Mouse (Mus musculus) liver, adult 2 months (tissue): Measurements from ENCODE around the gene Prickle3. TPM values are rescaled to one million over a fixed set of nuclear protein-coding genes. Genes with fewer than 3 reads are reported as not detected.
A peak's percentile ranks its signal among the peaks of the same experiment; 100 is the strongest.
"Not testable (repeated sequence)": the region's sequence is repeated elsewhere in the genome, so short reads cannot be mapped to it uniquely, and the experiment has no call there.

Experiments
- DNase-seq: peaks from one replicate; pipeline ENCODE4 v3.0.0-alpha.2; 2011; ENCODE audit warnings: low read depth, low spot score; ENCODE audit errors: extremely low read depth
- H3K27ac ChIP-seq: fragments of 200-500 bp; replicated peaks from 2 replicates; pipeline ENCODE4 v1.5.1; 2012; ENCODE audit warnings: low read depth, mild to moderate bottlenecking, control low read depth, inconsistent platforms, low read length; ENCODE audit not compliant: insufficient read depth
- H3K27me3 ChIP-seq: fragments of 200-500 bp; 2 replicates; pipeline ENCODE4 v1.6.1; 2012; ENCODE audit warnings: mild to moderate bottlenecking, moderate library complexity, low read length, inconsistent platforms; ENCODE audit not compliant: control insufficient read depth, insufficient read depth
- H3K36me3 ChIP-seq: fragments of 200-500 bp; 2 replicates; pipeline ENCODE4 v1.6.1; 2012; ENCODE audit warnings: low read length, inconsistent platforms; ENCODE audit not compliant: control insufficient read depth, insufficient read depth
- H3K4me1 ChIP-seq: fragments of 200-500 bp; 2 replicates; pipeline ENCODE4 v1.6.1; 2011; ENCODE audit warnings: low read length; ENCODE audit not compliant: control insufficient read depth, insufficient read depth
- H3K4me3 ChIP-seq: fragments of 200-500 bp; 2 replicates; pipeline ENCODE4 v1.5.1; 2011; ENCODE audit warnings: low read depth, mild to moderate bottlenecking, control low read depth, low read length, moderate library complexity; ENCODE audit not compliant: insufficient read depth
- H3K79me2 ChIP-seq: fragments of 200-500 bp; 2 replicates; pipeline ENCODE4 v1.6.1; 2012; ENCODE audit warnings: inconsistent platforms, mild to moderate bottlenecking, low read length, moderate library complexity; ENCODE audit not compliant: control insufficient read depth, insufficient read depth
- H3K9ac ChIP-seq: fragments of 200-500 bp; 2 replicates; pipeline ENCODE4 v1.6.1; 2012; ENCODE audit warnings: low read depth, mild to moderate bottlenecking, control low read depth, inconsistent platforms, low read length
- CTCF ChIP-seq: fragments of 200-500 bp; IDR thresholded peaks from 2 replicates; pipeline ENCODE4 v1.5.1; 2011; ENCODE audit warnings: low read depth, low read length, control low read depth
- POLR2A ChIP-seq: fragments of 200-500 bp; IDR thresholded peaks from 2 replicates; pipeline ENCODE4 v1.6.1; 2011; ENCODE audit warnings: low read length, control low read depth; ENCODE audit not compliant: insufficient read depth; ENCODE audit errors: extremely low read depth
- WGBS: fragments of 180-500 bp; shearing (Covaris S2); methylation state at CpG from one replicate; pipeline ENCODE4 v1.1.7; 2018; 5-methylcytosine and 5-hydroxymethylcytosine counted together
- polyA plus RNA-seq: library from polyadenylated mRNA; depleted of rRNA; stranded (reverse); fragments of >200 nt; gene quantifications from 2 replicates; pipeline ENCODE4 v1.2.3, GENCODE M21; 2012; rRNA removed
- total RNA-seq: library from RNA; depleted of rRNA; stranded (reverse); fragments of >200 nt; gene quantifications from 2 replicates; pipeline ENCODE4 v1.2.3, GENCODE M21; 2014; rRNA removed

Gene Prickle3
- total and polyA plus RNA-seq, 2 experiments: 2.0 to 6.8 TPM

DNA sequence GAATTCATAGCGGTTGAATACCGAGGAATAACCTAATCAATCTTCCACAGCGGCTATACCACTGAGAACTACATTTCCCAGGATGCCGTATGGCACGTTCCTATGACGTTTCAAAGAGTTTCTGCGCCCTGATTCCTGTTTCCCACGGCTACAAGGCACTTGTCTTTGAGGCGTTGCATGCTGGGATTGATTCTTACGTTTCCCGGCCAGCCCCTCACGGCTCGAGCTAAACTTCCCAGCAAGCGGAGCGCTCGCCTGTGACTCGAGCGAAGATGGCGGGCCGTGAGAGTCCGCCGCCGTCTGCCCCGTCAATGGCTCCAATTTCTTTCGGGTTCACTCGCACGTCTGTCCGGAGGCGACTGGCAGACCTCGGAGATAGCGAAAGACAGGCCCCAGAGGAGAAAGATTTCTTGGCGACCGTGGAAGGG, 39.9 kb downstream of the Prickle3 start, which contains the start of gene Gpkow:
Gpkow (plus strand) TSS at position 178 of the 428 bp plus-strand sequence.
- peak within 1 kb of the TSS; percentile 92 for H3K4me3 ChIP-seq
- no peaks in the 10 kb centered on the region; the same call in 1 of the 2 replicates for H3K4me1 ChIP-seq
- WGBS: under 1% methylated on average over 33 of the region's 33 CpGs
- H3K79me2 ChIP-seq: peaks cover 2% of the 10 kb centered on the region; the same call in 1 of the 2 replicates
- H3K36me3 ChIP-seq: peaks cover 9% of the 10 kb centered on the region; the same call in 1 of the 2 replicates
- TF ChIP-seq POLR2A (peak; percentile 69), CTCF (no peak)
- H3K27me3 ChIP-seq: no peaks in the 10 kb centered on the region
- DNase-seq: peak; percentile 93
- H3K27ac ChIP-seq: peak within 1 kb of the TSS; percentile 68
- H3K9ac ChIP-seq: peak within 1 kb of the TSS; percentile 83

GRCm38 (mm10) chrX:7713764-7714134, 56.7 kb downstream of the Prickle3 start:
- not testable (repeated sequence) for H3K79me2 ChIP-seq, H3K4me1 ChIP-seq, H3K36me3 ChIP-seq, H3K27me3 ChIP-seq, DNase-seq
- 6% methylated on average over 6 of the region's 12 CpGs for WGBS
- Histone ChIP-seq H3K9ac (peak overlapping the region; percentile 57; the same call in 1 of the 2 replicates), H3K4me3 (peak overlapping the region; percentile 53), H3K27ac (peak overlapping the region; percentile 65; the same call in 1 of the 2 replicates)

GRCm38 (mm10) chrX:7714135-7714899, 57.3 kb downstream of the Prickle3 start, which contains the start of gene Wdr45:
Gene Wdr45, plus strand, starts transcription at chrX:7714333.
- H3K4me1 ChIP-seq, H3K36me3 ChIP-seq, H3K79me2 ChIP-seq, H3K27me3 ChIP-seq: not testable (repeated sequence)
- peak within 1 kb of the TSS; percentile 83 for H3K9ac ChIP-seq
- DNase-seq: peak; percentile 89
- peak within 1 kb of the TSS; percentile 53 for H3K4me3 ChIP-seq
- under 1% methylated on average over 24 of the region's 60 CpGs for WGBS
- H3K27ac ChIP-seq: peak within 1 kb of the TSS; percentile 82

DNA sequence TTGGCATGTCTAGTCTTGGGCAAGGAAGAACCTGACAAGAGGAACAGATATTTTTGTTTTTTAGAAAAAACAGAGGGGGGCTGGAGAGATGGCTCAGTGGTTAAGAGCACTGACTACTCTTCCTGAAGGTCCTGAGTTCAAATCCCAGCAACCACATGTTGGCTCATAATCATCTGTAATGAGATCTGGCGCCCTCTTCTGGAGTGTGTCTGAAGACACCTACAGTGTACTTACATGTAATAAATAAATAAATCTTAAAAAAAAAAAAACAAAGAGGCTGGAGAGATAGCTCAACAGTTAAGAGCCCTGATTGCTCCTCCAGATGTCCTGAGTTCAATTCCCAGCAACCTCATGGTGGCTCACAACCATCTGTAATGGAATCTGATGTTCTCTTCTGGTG, 59.0 kb downstream of the Prickle3 start:
- H3K9ac ChIP-seq, H3K36me3 ChIP-seq, DNase-seq, H3K27ac ChIP-seq, H3K79me2 ChIP-seq, H3K27me3 ChIP-seq, H3K4me1 ChIP-seq, H3K4me3 ChIP-seq: not testable (repeated sequence)
- WGBS: 80% methylated on average over 1 of the region's 1 CpGs

Other genes with a start within 250 kb of the Prickle3 start
- not detected in 2 replicates for gene Foxp3, start 83.6 kb upstream of the Prickle3 start, total RNA-seq
- 0.07 TPM in 1 of 2 replicates, not detected in the other for gene Foxp3, start 83.6 kb upstream of the Prickle3 start, polyA plus RNA-seq
- 0.74 and 0.81 TPM in 2 replicates for gene Ppp1r3f, start 83.0 kb upstream of the Prickle3 start, total RNA-seq
- gene Ppp1r3f, start 83.0 kb upstream of the Prickle3 start, polyA plus RNA-seq: 0.50 and 0.80 TPM in 2 replicates
- gene Ccdc22, start 51.7 kb upstream of the Prickle3 start, total RNA-seq: 9.1 and 13.2 TPM in 2 replicates
- 10.8 and 12.3 TPM in 2 replicates for gene Ccdc22, start 51.7 kb upstream of the Prickle3 start, polyA plus RNA-seq
- gene Cacna1f, start 50.2 kb upstream of the Prickle3 start, total RNA-seq: under 0.01 TPM in 2 replicates
- gene Cacna1f, start 50.2 kb upstream of the Prickle3 start, polyA plus RNA-seq: 0.04 TPM in 2 replicates
- gene Syp, start 18.8 kb upstream of the Prickle3 start, total RNA-seq: 0.40 and 0.46 TPM in 2 replicates
- 0.25 and 0.42 TPM in 2 replicates for gene Syp, start 18.8 kb upstream of the Prickle3 start, polyA plus RNA-seq
- gene Plp2, start 14.1 kb downstream of the Prickle3 start, total RNA-seq: 0.92 and 1.7 TPM in 2 replicates
- 3.7 and 4.0 TPM in 2 replicates for gene Plp2, start 14.1 kb downstream of the Prickle3 start, polyA plus RNA-seq
- gene Magix, start 24.0 kb downstream of the Prickle3 start, total RNA-seq: 20.9 and 21.3 TPM in 2 replicates
- gene Magix, start 24.0 kb downstream of the Prickle3 start, polyA plus RNA-seq: 33.0 and 36.9 TPM in 2 replicates
- gene Gpkow, start 39.9 kb downstream of the Prickle3 start, total RNA-seq: 5.0 and 5.5 TPM in 2 replicates
- 4.3 and 5.0 TPM in 2 replicates for gene Gpkow, start 39.9 kb downstream of the Prickle3 start, polyA plus RNA-seq
- 33.4 and 37.1 TPM in 2 replicates for gene Wdr45, start 57.1 kb downstream of the Prickle3 start, total RNA-seq
- 39.9 and 48.3 TPM in 2 replicates for gene Wdr45, start 57.1 kb downstream of the Prickle3 start, polyA plus RNA-seq
- 1.0 TPM in 1 of 2 replicates, not detected in the other for gene Gm45208, start 65.0 kb downstream of the Prickle3 start, total RNA-seq
- 1.5 and 1.9 TPM in 2 replicates for gene Gm45208, start 65.0 kb downstream of the Prickle3 start, polyA plus RNA-seq
- gene Praf2, start 71.2 kb downstream of the Prickle3 start, total RNA-seq: 1.1 and 2.8 TPM in 2 replicates
- 7.7 and 13.9 TPM in 2 replicates for gene Praf2, start 71.2 kb downstream of the Prickle3 start, polyA plus RNA-seq
- 0.34 and 0.37 TPM in 2 replicates for gene Ccdc120, start 93.6 kb downstream of the Prickle3 start, total RNA-seq
- gene Ccdc120, start 93.6 kb downstream of the Prickle3 start, polyA plus RNA-seq: 1.00 and 1.1 TPM in 2 replicates
- gene Tfe3, start 105.3 kb downstream of the Prickle3 start, total RNA-seq: 4.7 and 9.4 TPM in 2 replicates
- 15.6 and 17.0 TPM in 2 replicates for gene Tfe3, start 105.3 kb downstream of the Prickle3 start, polyA plus RNA-seq
- gene Gripap1, start 132.5 kb downstream of the Prickle3 start, total RNA-seq: 11.5 and 13.5 TPM in 2 replicates
- 14.6 and 22.2 TPM in 2 replicates for gene Gripap1, start 132.5 kb downstream of the Prickle3 start, polyA plus RNA-seq
- gene Kcnd1, start 165.0 kb downstream of the Prickle3 start, total RNA-seq: not detected in 2 replicates
- gene Kcnd1, start 165.0 kb downstream of the Prickle3 start, polyA plus RNA-seq: 0.11 TPM in 2 replicates
- 18.0 and 22.0 TPM in 2 replicates for gene Otud5, start 184.1 kb downstream of the Prickle3 start, total RNA-seq
- 14.2 and 17.0 TPM in 2 replicates for gene Otud5, start 184.1 kb downstream of the Prickle3 start, polyA plus RNA-seq
- gene Pim2, start 221.0 kb downstream of the Prickle3 start, total RNA-seq: 0.74 and 1.9 TPM in 2 replicates
- 4.7 and 5.4 TPM in 2 replicates for gene Pim2, start 221.0 kb downstream of the Prickle3 start, polyA plus RNA-seq
- 10.6 and 11.5 TPM in 2 replicates for gene Slc35a2, start 226.8 kb downstream of the Prickle3 start, total RNA-seq
- 34.7 and 42.6 TPM in 2 replicates for gene Slc35a2, start 226.8 kb downstream of the Prickle3 start, polyA plus RNA-seq
- 14.3 and 15.3 TPM in 2 replicates for gene Pqbp1, start 242.0 kb downstream of the Prickle3 start, total RNA-seq
- 49.1 and 51.2 TPM in 2 replicates for gene Pqbp1, start 242.0 kb downstream of the Prickle3 start, polyA plus RNA-seq
- gene Timm17b, start 242.1 kb downstream of the Prickle3 start, total RNA-seq: 20.7 and 27.5 TPM in 2 replicates
- gene Timm17b, start 242.1 kb downstream of the Prickle3 start, polyA plus RNA-seq: 53.7 and 58.2 TPM in 2 replicates